Mouse (Mus musculus): ENCODE results near the gene Ncoa1. TPM values are rescaled to one million over a fixed set of nuclear protein-coding genes. Genes with fewer than 3 reads are reported as not detected.
"Not testable (repeated sequence)": the region's sequence is repeated elsewhere in the genome, so short reads cannot be mapped to it uniquely, and the experiment has no call there.

The Ncoa1 gene
- polyA plus RNA-seq, 1 experiment from 2014 or later = 10.3 TPM

DNA sequence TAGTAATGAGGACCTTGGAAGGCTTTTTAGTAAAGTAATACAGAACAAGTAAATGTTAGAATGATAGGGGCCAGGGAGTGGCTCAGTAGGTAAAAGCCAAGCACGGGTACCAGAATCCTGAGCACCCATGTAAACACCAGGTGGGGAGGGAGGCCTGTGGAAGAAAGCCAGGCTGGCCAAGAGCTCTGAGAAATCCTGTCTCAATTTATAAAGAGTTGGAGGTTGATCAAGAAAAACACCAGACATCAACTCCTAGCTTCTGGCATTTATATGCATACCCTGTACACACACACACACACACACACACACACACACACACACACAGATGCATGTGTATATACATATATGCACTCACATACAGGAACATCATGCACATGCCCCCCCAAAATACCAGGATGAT lies 14.6 kb downstream of the Ncoa1 start:
- Histone ChIP-seq H3K4me1 (replicated peaks) (no peaks in the 10 kb centered on the region), H3K36me3 (no peaks in the 10 kb centered on the region), H3K27ac (no peak overlapping the region), H3K4me3 (no peak overlapping the region), H3K9me3 (no peaks in the 10 kb centered on the region), H3K4me2 (no peak overlapping the region), H3K27me3 (no peaks in the 10 kb centered on the region), H3K9ac (no peak overlapping the region)
- 88% methylated on average over 1 of the region's 1 CpGs for WGBS
- no peak for ATAC-seq (ENCODE audit: low FRiP score)

GRCm38 (mm10) chr12:4460990-4461389 lies 16.0 kb downstream of the Ncoa1 start:
- WGBS = 93% methylated on average over 2 of the region's 2 CpGs
- H3K36me3 ChIP-seq = no peaks in the 10 kb centered on the region

GRCm38 (mm10) chr12:4454956-4455565 lies 21.9 kb downstream of the Ncoa1 start:
- 82% methylated on average over 10 of the region's 10 CpGs for WGBS
- ATAC-seq (ENCODE audit: low FRiP score) = no peak
- no peaks in the 10 kb centered on the region for H3K27me3 ChIP-seq

More at GRCm38 (mm10) chr12:4460990-4461389, 16.0 kb downstream of the Ncoa1 start:
- Histone ChIP-seq H3K9me3 (no peaks in the 10 kb centered on the region), H3K27ac (no peak overlapping the region), H3K4me2 (no peak overlapping the region), H3K9ac (no peak overlapping the region), H3K4me1 (replicated peaks) (no peaks in the 10 kb centered on the region), H3K4me3 (no peak overlapping the region), H3K27me3 (no peaks in the 10 kb centered on the region)
- ATAC-seq (ENCODE audit: low FRiP score) = no peak

GRCm38 (mm10) chr12:4454248-4454647 lies 22.7 kb downstream of the Ncoa1 start:
- H3K4me1 ChIP-seq (replicated peaks) = peaks cover 8% of the 10 kb centered on the region
- 89% methylated on average over 4 of the region's 4 CpGs for WGBS
- H3K9ac ChIP-seq = no peak overlapping the region
- H3K9me3 ChIP-seq = no peaks in the 10 kb centered on the region
- no peak for ATAC-seq (ENCODE audit: low FRiP score)
- no peaks in the 10 kb centered on the region for H3K27me3 ChIP-seq
- no peak overlapping the region for H3K27ac ChIP-seq
- H3K4me3 ChIP-seq = no peak overlapping the region
- H3K36me3 ChIP-seq = no peaks in the 10 kb centered on the region
- no peak overlapping the region for H3K4me2 ChIP-seq

More at GRCm38 (mm10) chr12:4454956-4455565, 21.9 kb downstream of the Ncoa1 start:
- no peaks in the 10 kb centered on the region for H3K9me3 ChIP-seq
- no peak overlapping the region for H3K4me2 ChIP-seq
- peaks cover 8% of the 10 kb centered on the region for H3K4me1 ChIP-seq (replicated peaks)
- no peaks in the 10 kb centered on the region for H3K36me3 ChIP-seq
- no peak overlapping the region for H3K9ac ChIP-seq
- 0 out of 2 replicates have a peak overlapping the region, but pooled peaks have one; percentile 18 for H3K27ac ChIP-seq
- H3K4me3 ChIP-seq = no peak overlapping the region

- Histone ChIP-seq H3K4me2 (no peak overlapping the region), H3K9ac (no peak overlapping the region), H3K27ac (no peak overlapping the region), H3K4me3 (no peak overlapping the region), H3K27me3 (no peaks in the 10 kb centered on the region), H3K4me1 (replicated peaks) (peaks cover 8% of the 10 kb centered on the region), H3K9me3 (no peaks in the 10 kb centered on the region), H3K36me3 (no peaks in the 10 kb centered on the region)
- ATAC-seq (ENCODE audit: low FRiP score) = no peak
Measured at GRCm38 (mm10) chr12:4452233-4452632, 24.7 kb downstream of the Ncoa1 start.

DNA sequence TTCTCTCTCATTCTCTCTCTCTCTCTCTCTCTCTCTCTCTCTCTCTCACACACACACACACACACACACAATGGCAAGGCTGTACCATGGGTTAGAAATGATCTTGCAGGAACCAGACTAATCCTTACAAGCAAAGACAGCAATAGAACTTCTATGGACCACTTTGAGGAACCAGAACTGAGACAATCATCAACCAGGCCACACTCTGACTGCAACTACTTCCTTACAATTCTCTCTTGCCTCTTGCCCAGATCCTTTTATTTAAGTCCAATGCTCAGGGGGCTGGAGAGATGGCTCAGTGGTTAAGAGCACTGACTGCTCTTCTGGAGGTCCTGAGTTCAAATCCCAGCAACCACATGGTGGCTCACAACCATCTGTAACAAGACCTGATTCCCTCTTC lies 26.5 kb downstream of the Ncoa1 start:
- not testable (repeated sequence) for H3K4me3 ChIP-seq; H3K4me1 ChIP-seq (replicated peaks); H3K36me3 ChIP-seq; H3K27me3 ChIP-seq; H3K9ac ChIP-seq; ATAC-seq (ENCODE audit: low FRiP score); H3K9me3 ChIP-seq; H3K4me2 ChIP-seq; H3K27ac ChIP-seq

DNA sequence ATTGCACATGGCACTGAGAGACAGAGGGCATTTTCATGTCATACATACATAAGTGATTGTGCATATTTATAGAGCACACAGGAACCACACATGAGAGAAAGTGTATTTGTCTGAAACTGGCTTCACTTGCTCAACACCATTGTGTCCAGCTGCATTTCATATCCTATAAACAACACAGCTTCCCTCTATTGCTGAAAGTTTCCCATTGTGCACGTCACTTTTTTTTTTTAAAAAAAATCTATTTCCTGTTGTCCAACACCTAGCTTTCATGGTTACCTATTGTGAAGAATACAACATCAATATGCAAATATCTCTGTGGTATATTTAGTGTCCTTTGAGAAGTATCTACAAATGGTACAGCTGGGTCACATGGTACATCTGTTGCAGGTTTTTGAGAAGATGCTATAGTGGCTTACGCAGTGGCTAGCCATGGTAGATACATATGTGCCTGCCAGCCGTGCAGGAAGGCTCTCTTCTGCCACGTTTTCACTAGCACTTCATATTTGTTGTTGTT lies 28.8 kb downstream of the Ncoa1 start:
- WGBS = 93% methylated on average over 4 of the region's 4 CpGs
- no peaks in the 10 kb centered on the region for H3K9me3 ChIP-seq
- H3K4me3 ChIP-seq = no peak overlapping the region
- H3K27ac ChIP-seq = no peak overlapping the region
- no peaks in the 10 kb centered on the region; the same call in 1 of the 2 replicates for H3K4me1 ChIP-seq (replicated peaks)
- no peaks in the 10 kb centered on the region for H3K27me3 ChIP-seq
- no peak overlapping the region for H3K4me2 ChIP-seq
- H3K9ac ChIP-seq = no peak overlapping the region
- H3K36me3 ChIP-seq = no peaks in the 10 kb centered on the region
- no peak for ATAC-seq (ENCODE audit: low FRiP score)

GRCm38 (mm10) chr12:4444946-4445345 lies 32.0 kb downstream of the Ncoa1 start:
- Histone ChIP-seq H3K9me3 (no peaks in the 10 kb centered on the region), H3K4me1 (replicated peaks) (no peaks in the 10 kb centered on the region), H3K9ac (no peak overlapping the region), H3K4me3 (no peak overlapping the region), H3K27ac (no peak overlapping the region), H3K4me2 (no peak overlapping the region), H3K36me3 (no peaks in the 10 kb centered on the region), H3K27me3 (no peaks in the 10 kb centered on the region)
- ATAC-seq (ENCODE audit: low FRiP score) = no peak
- WGBS = 92% methylated on average over 5 of the region's 5 CpGs

- H3K9me3 ChIP-seq = no peaks in the 10 kb centered on the region
- no peak overlapping the region for H3K4me3 ChIP-seq
- no peaks in the 10 kb centered on the region for H3K4me1 ChIP-seq (replicated peaks)
- WGBS = 83% methylated on average over 3 of the region's 3 CpGs
- no peak overlapping the region for H3K27ac ChIP-seq
- H3K36me3 ChIP-seq = no peaks in the 10 kb centered on the region
- H3K27me3 ChIP-seq = no peaks in the 10 kb centered on the region
- H3K4me2 ChIP-seq = no peak overlapping the region
- H3K9ac ChIP-seq = no peak overlapping the region
- ATAC-seq (ENCODE audit: low FRiP score) = no peak
Measured at GRCm38 (mm10) chr12:4441451-4441850, 35.5 kb downstream of the Ncoa1 start.

DNA sequence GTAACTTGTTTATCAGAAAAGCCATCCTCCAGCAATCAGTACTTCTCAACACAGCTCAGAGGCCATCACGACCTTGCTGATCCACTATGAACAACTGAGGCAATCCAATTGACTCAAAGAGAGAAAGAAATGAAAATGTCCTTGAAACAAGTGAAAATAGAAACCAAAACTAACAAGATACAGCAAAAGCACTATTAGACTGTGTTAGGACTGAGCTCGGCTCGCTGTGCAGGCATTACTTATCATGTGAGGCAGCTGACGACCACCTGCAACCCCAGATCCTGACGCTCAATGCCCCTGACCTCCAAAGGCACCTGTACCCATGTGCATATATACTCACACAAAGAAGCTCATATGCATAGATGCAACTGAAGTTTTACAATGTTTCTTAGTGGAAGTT lies 40.8 kb downstream of the Ncoa1 start:
- Histone ChIP-seq H3K36me3 (no peaks in the 10 kb centered on the region), H3K9me3 (no peaks in the 10 kb centered on the region), H3K27me3 (no peaks in the 10 kb centered on the region), H3K9ac (no peak overlapping the region), H3K27ac (no peak overlapping the region), H3K4me1 (replicated peaks) (no peaks in the 10 kb centered on the region), H3K4me3 (no peak overlapping the region), H3K4me2 (no peak overlapping the region)
- ATAC-seq (ENCODE audit: low FRiP score) = no peak
- WGBS = 85% methylated on average over 5 of the region's 5 CpGs

DNA sequence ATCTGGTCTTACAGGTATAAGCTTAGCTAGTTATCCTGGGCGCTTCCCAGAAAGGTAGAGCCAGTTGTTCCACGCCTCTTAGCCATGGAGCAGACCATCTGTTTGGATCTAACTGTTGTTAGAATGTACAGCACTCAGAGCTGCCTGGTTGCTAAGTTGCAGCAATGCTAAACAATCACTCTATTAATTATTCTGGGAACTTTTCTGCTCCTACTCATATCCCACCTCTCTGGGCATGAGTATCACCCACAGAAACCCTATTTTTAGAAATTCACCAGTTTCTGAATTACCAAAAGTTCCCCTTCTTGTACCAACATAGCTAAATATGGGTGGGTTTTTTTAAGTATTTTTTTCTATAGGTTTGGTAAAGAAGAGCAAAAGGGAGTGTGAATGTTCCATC lies 43.4 kb downstream of the Ncoa1 start:
- WGBS = 84% methylated on average over 2 of the region's 2 CpGs
- H3K4me2 ChIP-seq = no peak overlapping the region
- H3K27ac ChIP-seq = no peak overlapping the region
- H3K4me1 ChIP-seq (replicated peaks) = no peaks in the 10 kb centered on the region
- H3K9ac ChIP-seq = no peak overlapping the region
- H3K9me3 ChIP-seq = no peaks in the 10 kb centered on the region
- no peak overlapping the region for H3K4me3 ChIP-seq
- ATAC-seq (ENCODE audit: low FRiP score) = no peak
- no peaks in the 10 kb centered on the region for H3K36me3 ChIP-seq
- no peaks in the 10 kb centered on the region for H3K27me3 ChIP-seq

- H3K9me3 ChIP-seq = no peaks in the 10 kb centered on the region
- no peak overlapping the region for H3K4me3 ChIP-seq
- H3K4me1 ChIP-seq (replicated peaks) = no peaks in the 10 kb centered on the region
- no peak overlapping the region for H3K27ac ChIP-seq
- no peak for ATAC-seq (ENCODE audit: low FRiP score)
- no peak overlapping the region for H3K4me2 ChIP-seq
- no peaks in the 10 kb centered on the region for H3K36me3 ChIP-seq
- H3K9ac ChIP-seq = no peak overlapping the region
- H3K27me3 ChIP-seq = no peaks in the 10 kb centered on the region
- WGBS = 86% methylated on average over 5 of the region's 5 CpGs
Measured at GRCm38 (mm10) chr12:4431978-4432377, 45.0 kb downstream of the Ncoa1 start.

DNA sequence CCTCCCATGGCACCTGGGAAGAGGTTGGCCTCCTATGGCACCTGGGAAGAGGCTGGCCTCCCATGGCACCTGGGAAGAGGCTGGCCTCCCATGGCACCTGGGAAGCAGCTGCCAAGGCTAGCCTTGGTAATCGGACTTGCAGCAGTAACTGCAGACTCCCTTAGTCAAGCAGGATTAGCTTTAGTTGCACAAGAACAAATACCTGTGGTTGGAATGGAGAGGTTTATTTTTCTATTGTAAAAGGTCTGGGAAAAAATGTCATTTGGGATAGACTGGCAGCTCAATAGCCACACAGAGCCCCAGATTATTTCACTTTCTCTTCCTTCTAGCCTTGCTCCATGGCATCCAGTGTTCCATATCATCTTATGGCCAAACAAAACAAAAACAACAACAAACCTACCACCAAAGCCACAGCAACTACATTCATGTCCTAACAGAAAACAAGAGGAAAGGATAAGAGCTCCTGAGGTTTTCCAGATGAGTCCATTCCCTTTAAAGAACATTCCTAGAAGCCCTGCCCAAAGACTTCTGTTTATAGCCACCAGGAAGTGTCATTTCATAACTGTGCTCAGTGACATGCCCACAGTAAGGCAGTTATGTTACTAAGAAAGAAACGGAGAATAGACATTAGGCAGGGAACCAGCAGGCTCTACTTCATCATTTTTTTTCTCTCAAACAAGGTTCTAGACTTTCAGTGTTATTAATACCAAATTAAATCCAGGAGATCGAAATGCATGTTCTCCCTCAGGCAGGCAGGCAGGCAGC lies 46.7 kb downstream of the Ncoa1 start:
- no peaks in the 10 kb centered on the region for H3K36me3 ChIP-seq
- no peak for ATAC-seq (ENCODE audit: low FRiP score)
- H3K27me3 ChIP-seq = no peaks in the 10 kb centered on the region
- no peak overlapping the region for H3K9ac ChIP-seq
- no peaks in the 10 kb centered on the region for H3K4me1 ChIP-seq (replicated peaks)
- H3K9me3 ChIP-seq = no peaks in the 10 kb centered on the region
- no peak overlapping the region for H3K4me3 ChIP-seq
- H3K27ac ChIP-seq = no peak overlapping the region
- no peak overlapping the region for H3K4me2 ChIP-seq
- WGBS = 78% methylated on average over 3 of the region's 3 CpGs
